Mouse (Mus musculus) stomach, embryonic 14.5 days (tissue): ENCODE measurements around the gene Nrip1. TPM values are rescaled to one million over a fixed set of nuclear protein-coding genes. Genes with fewer than 3 reads are reported as not detected.

Source experiments
- ATAC-seq: fragments of 200-750 bp; cut with Nextera tagmentation; 2 replicates; pipeline ENCODE4 v1.8.0; 2017; ENCODE audit warnings: low read depth, moderate TSS enrichment; ENCODE audit not compliant: insufficient number of reproducible peaks, insufficient read depth, low FRiP score
- H3K27ac ChIP-seq: fragments of 300-500 bp; sonication (generic); 2 replicates; pipeline ENCODE4 v1.5.1; 2014; ENCODE audit warnings: mild to moderate bottlenecking, low read length, moderate library complexity, mixed read lengths
- H3K27me3 ChIP-seq: fragments of 300-500 bp; sonication (generic); 2 replicates; pipeline ENCODE4 v1.6.1; 2014; ENCODE audit warnings: low read length, control low read depth, mixed read lengths; ENCODE audit not compliant: control insufficient read depth, insufficient read depth
- H3K36me3 ChIP-seq: fragments of 300-500 bp; sonication (generic); 2 replicates; pipeline ENCODE4 v1.6.1; 2014; ENCODE audit warnings: mild to moderate bottlenecking, control low read depth, low read length, moderate library complexity, mixed read lengths; ENCODE audit not compliant: control insufficient read depth, insufficient read depth
- H3K4me1 ChIP-seq: fragments of 300-500 bp; sonication (generic); 2 replicates; pipeline ENCODE4 v1.6.1; 2014; ENCODE audit warnings: low read length, control low read depth, mixed read lengths; ENCODE audit not compliant: control insufficient read depth, insufficient read depth
- H3K4me2 ChIP-seq: fragments of 300-500 bp; sonication (generic); replicated peaks from 2 replicates; pipeline ENCODE4 v1.6.1; 2014; ENCODE audit warnings: low read depth, low read length, control low read depth
- H3K4me3 ChIP-seq: fragments of 300-500 bp; sonication (generic); 2 replicates; pipeline ENCODE4 v1.5.1; 2014; ENCODE audit warnings: low read depth, low read length, control low read depth
- H3K9ac ChIP-seq: fragments of 300-500 bp; sonication (generic); replicated peaks from 2 replicates; pipeline ENCODE4 v1.6.1; 2014; ENCODE audit warnings: low read depth, mild to moderate bottlenecking, control low read depth, low read length, moderate library complexity, mixed read lengths
- H3K9me3 ChIP-seq: fragments of 300-500 bp; sonication (generic); 2 replicates; pipeline ENCODE4 v1.6.1; 2016; ENCODE audit warnings: low read depth, low read length, control low read depth; ENCODE audit not compliant: control insufficient read depth
- WGBS: fragments of 180-500 bp; shearing (Covaris S2); extraction: QIAGEN DNeasy Blood & Tissue Kit; methylation state at CpG from one replicate; pipeline ENCODE4 v1.1.7; 2014; 5-methylcytosine and 5-hydroxymethylcytosine counted together
- polyA plus RNA-seq: library from polyadenylated mRNA; unstranded; fragments of >200 nt; fragmentation: Nextera tagmentation; extraction: Ambion mirVana; gene quantifications from 2 replicates; pipeline ENCODE4 v1.2.1, GENCODE M21; 2014

The Nrip1 gene
- polyA plus RNA-seq, 1 experiment from 2014 or later = 51.4 TPM

DNA sequence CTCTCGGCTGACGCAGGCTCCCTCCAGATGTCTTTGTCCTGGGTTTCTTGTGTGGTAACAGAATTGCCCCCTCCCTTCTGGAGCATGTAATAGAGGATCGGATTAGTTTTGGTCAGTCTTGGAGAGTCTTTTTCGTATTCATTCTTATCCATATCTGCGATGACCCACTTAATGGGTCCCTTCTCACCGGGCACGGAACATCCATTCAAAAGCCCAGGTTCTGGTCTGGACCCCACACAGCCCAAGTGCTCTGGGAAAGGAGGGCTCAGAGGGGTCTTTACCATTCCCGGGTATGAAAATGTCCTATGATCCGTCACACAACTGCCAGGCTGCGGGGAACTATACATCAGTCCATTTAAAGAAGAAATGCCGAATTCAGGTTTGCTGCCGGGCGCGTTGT is 82.3 kb downstream of the Nrip1 start:
- Histone ChIP-seq H3K27me3 (no peaks in the 10 kb centered on the region), H3K9me3 (no peaks in the 10 kb centered on the region), H3K4me2 (no peak overlapping the region), H3K9ac (no peak overlapping the region), H3K4me3 (no peak overlapping the region), H3K4me1 (no peaks in the 10 kb centered on the region), H3K36me3 (peaks cover 28% of the 10 kb centered on the region), H3K27ac (no peak overlapping the region)
- no peak for ATAC-seq
- 91% methylated on average over 14 of the region's 14 CpGs for WGBS

DNA sequence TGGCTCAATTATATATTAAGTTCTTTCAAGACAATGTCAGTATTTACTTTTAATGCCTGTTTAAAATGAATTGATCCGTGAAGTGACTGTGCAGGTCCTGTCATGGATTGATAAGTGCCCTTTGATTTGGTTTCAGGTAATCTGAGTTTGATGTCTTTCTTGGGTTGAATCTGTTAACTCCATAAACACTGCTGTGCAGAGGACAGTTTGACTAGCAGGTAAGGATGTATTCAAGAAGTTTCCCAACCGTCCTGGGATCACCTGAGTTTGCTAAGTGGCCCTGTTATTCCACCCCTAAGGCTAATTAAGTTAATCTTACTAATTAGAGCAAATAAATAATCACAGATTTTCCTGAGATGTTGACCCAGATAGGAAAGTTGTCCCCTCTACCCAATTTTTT is 84.1 kb downstream of the Nrip1 start:
- Histone ChIP-seq H3K27me3 (no peaks in the 10 kb centered on the region), H3K4me1 (no peaks in the 10 kb centered on the region), H3K9ac (no peak overlapping the region), H3K27ac (no peak overlapping the region), H3K9me3 (no peaks in the 10 kb centered on the region), H3K4me2 (no peak overlapping the region), H3K4me3 (no peak overlapping the region), H3K36me3 (peaks cover 26% of the 10 kb centered on the region)
- WGBS = 52% methylated on average over 2 of the region's 2 CpGs
- ATAC-seq = no peak

DNA sequence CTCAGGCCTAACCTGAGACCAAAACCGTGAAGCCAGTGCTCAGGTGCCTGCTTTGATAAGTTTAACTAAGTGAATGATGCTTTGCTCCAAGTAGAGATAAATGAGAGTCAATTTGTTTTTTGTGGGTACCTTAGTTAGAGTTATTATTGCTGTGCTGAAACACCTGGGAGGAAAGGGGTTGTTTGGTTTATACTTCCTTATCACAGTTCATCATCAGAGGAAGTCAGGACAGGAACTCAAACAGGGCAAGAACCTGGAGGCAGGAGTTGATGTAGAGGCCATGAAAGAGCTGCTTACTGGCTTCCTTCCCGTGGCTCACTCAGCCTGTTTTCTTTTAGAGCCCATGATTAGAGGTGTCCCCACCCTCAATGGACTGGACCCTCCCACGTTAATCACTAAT is 89.8 kb downstream of the Nrip1 start:
- Histone ChIP-seq H3K27me3 (no peaks in the 10 kb centered on the region), H3K36me3 (no peaks in the 10 kb centered on the region), H3K4me3 (no peak overlapping the region), H3K4me2 (no peak overlapping the region), H3K27ac (no peak overlapping the region), H3K9ac (no peak overlapping the region), H3K9me3 (no peaks in the 10 kb centered on the region), H3K4me1 (no peaks in the 10 kb centered on the region)
- no peak for ATAC-seq
- WGBS = 48% methylated on average over 3 of the region's 3 CpGs

DNA sequence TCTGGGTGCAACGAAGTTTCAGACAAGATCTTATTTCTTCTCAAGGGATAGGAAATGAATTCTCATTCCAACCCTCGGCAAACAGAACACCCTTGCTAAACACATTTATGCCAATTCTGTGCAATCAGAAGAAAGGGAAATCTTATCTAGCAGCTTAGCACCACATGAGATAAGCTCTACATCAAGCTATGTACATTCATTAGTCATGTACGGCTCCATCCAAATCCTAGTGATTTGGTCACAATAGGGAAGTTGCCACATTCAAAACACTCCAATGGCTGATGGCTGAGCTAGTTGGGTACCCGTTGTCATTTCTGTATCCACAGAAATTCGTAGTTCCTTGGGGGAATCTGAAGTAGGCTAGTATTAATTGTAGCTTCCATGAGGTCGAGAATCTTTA is 91.8 kb downstream of the Nrip1 start:
- H3K4me1 ChIP-seq = no peaks in the 10 kb centered on the region
- H3K9me3 ChIP-seq = no peaks in the 10 kb centered on the region
- H3K4me3 ChIP-seq = no peak overlapping the region
- ATAC-seq = 0 out of 2 replicates have a peak, but pooled peaks have one; percentile 56
- WGBS = 69% methylated on average over 6 of the region's 6 CpGs
- H3K4me2 ChIP-seq = no peak overlapping the region
- H3K9ac ChIP-seq = no peak overlapping the region
- no peak overlapping the region for H3K27ac ChIP-seq
- H3K27me3 ChIP-seq = no peaks in the 10 kb centered on the region
- H3K36me3 ChIP-seq = no peaks in the 10 kb centered on the region

DNA sequence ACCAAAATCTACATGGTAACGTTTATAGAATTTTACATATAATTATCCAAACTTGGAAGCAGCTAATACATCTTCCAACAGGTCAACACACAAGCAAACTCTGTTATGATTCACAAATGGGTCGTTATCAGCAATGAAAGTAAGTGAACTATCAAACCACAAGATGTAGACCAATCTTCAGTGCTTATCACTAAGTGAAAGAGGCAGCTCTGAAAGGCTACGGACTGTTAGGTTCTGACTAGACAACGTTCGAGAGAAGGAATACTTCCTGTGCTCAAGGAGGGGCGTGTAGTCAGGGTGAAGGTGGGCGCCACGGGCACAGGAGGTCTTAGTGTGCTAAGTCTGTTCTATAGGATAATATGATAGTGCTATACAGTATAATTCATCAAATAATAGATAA is 93.3 kb downstream of the Nrip1 start:
- Histone ChIP-seq H3K27ac (no peak overlapping the region), H3K9me3 (no peaks in the 10 kb centered on the region), H3K4me2 (no peak overlapping the region), H3K4me1 (no peaks in the 10 kb centered on the region), H3K36me3 (no peaks in the 10 kb centered on the region), H3K9ac (no peak overlapping the region), H3K4me3 (no peak overlapping the region), H3K27me3 (no peaks in the 10 kb centered on the region)
- 83% methylated on average over 8 of the region's 8 CpGs for WGBS
- no peak for ATAC-seq

GRCm38 (mm10) chr16:76276271-76276670 is 97.4 kb downstream of the Nrip1 start:
- no peaks in the 10 kb centered on the region for H3K4me1 ChIP-seq
- ATAC-seq = no peak
- H3K9ac ChIP-seq = no peak overlapping the region
- H3K4me2 ChIP-seq = no peak overlapping the region
- H3K27me3 ChIP-seq = no peaks in the 10 kb centered on the region
- no peak overlapping the region for H3K27ac ChIP-seq
- no peak overlapping the region for H3K4me3 ChIP-seq
- whole genome bisulfite sequencing = 81% methylated on average over 3 of the region's 3 CpGs
- no peaks in the 10 kb centered on the region for H3K9me3 ChIP-seq
- H3K36me3 ChIP-seq = no peaks in the 10 kb centered on the region

DNA sequence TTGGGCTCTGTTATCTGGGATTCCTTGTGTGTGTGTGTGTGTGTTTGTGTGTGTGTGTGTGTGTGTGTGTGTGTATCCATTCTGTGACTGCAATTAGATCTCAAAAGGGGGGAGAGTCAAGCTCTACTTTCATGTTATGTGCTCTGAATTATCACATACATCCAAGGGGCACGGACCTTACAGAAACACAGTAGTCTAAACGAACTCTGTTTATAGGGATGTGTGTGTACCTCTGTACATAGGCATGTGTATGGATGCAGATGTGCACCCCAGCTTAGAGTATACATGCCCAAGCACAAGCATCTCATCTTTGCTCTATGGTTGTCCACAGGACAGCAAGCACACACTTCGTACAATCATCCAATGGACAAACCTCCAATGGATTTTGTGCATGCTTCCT is 98.0 kb downstream of the Nrip1 start:
- no peaks in the 10 kb centered on the region for H3K9me3 ChIP-seq
- no peak for ATAC-seq
- no peaks in the 10 kb centered on the region for H3K4me1 ChIP-seq
- H3K4me3 ChIP-seq = no peak overlapping the region
- no peak overlapping the region for H3K4me2 ChIP-seq
- WGBS = 82% methylated on average over 3 of the region's 3 CpGs
- no peak overlapping the region for H3K27ac ChIP-seq
- no peaks in the 10 kb centered on the region for H3K27me3 ChIP-seq
- no peak overlapping the region for H3K9ac ChIP-seq
- no peaks in the 10 kb centered on the region for H3K36me3 ChIP-seq

DNA sequence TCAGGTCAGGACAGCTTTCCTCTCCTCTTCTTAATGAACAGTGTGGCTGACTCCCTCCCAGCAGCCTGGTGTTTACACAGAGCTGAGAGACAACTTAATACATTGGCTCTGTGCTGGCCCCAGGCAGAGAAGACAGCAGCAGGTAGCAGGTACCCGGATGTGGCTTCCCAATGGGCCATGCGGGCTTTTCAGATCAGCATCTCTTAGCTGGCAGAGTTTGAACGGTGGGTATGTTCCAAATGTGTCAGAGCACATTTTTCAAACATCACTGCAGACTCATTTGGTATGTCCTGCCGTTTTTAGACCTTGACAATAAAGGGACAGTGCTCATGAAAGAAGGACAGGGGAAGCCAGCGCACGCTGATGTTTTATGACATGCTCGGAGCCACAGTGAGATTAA is 98.5 kb downstream of the Nrip1 start:
- Histone ChIP-seq H3K9me3 (no peaks in the 10 kb centered on the region), H3K27me3 (no peaks in the 10 kb centered on the region), H3K27ac (no peak overlapping the region), H3K4me1 (no peaks in the 10 kb centered on the region), H3K9ac (no peak overlapping the region), H3K4me3 (no peak overlapping the region), H3K4me2 (no peak overlapping the region), H3K36me3 (no peaks in the 10 kb centered on the region)
- 66% methylated on average over 7 of the region's 7 CpGs for whole genome bisulfite sequencing
- ATAC-seq = no peak

DNA sequence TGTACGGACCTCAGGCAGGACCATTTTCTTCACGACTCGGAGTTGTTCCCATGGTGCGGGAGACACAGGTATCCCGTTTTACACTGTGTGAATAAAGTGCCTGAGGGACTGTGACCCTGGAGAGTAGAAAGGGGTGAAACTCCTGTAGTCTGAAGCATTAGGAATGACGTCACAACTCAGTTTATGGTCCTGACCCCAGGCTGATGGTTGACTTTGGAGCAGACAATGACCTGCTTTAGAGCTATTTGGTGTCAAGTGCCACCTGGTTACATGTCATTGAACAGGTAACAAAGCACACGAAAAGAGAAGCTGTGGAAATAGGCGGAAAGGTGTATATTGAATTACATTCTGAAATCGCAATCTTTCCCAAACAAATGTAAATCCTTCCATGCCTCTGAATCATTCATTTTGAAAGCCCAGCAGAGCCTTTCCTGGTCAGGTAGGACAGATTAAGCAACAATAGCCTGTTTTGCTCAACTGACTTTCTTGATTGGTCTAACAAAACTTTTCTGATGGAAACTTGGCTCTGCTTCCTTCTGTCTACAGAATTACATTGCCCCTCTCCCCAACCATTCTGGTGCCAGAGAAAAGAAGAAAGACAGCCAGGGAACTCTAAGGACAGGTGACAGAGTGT is 106.9 kb downstream of the Nrip1 start:
- no peaks in the 10 kb centered on the region for H3K4me1 ChIP-seq
- no peaks in the 10 kb centered on the region for H3K36me3 ChIP-seq
- no peak for ATAC-seq
- H3K9ac ChIP-seq = no peak overlapping the region
- 80% methylated on average over 9 of the region's 9 CpGs for WGBS
- no peaks in the 10 kb centered on the region for H3K27me3 ChIP-seq
- no peak overlapping the region for H3K4me2 ChIP-seq
- H3K4me3 ChIP-seq = no peak overlapping the region
- H3K27ac ChIP-seq = no peak overlapping the region
- H3K9me3 ChIP-seq = no peaks in the 10 kb centered on the region
